Mouse (Mus musculus) heart, postnatal 14 days (tissue): ENCODE data around the gene Chchd1. TPM values are rescaled to one million over a fixed set of nuclear protein-coding genes. Genes with fewer than 3 reads are reported as not detected.

Experiments
- DNase-seq, 2 experiments: peaks; one replicate each; pipeline ENCODE4 v3.0.0; 2021 to 2022
- intact Hi-C: fragments of 180-260 bp; cut with DNase I; formaldehyde crosslinking; loops from one replicate; pipeline ENCODE4 v1.15.1; 2025
- microRNA-seq, 2 experiments: library from miRNA; unstranded; fragments of <30 nt; microRNA quantifications; one replicate each; pipeline ENCODE4 v1.2.0; 2021 to 2022
- total RNA-seq, 2 experiments: library from RNA; stranded (reverse); gene quantifications; 2 replicates each; pipeline ENCODE4 v1.2.3; 2021

The Chchd1 gene
- total RNA-seq, 2 experiments from 2014 or later: 87.4 to 104 TPM

GRCm38 (mm10) chr14:20753792-20754191 is 51.0 kb downstream of the Chchd1 start:
- DNase-seq: no peak
- intact Hi-C loops: no loop called here

Small RNAs within 50 kb of the gene (microRNA-seq; reads per million reads assigned to microRNA genes)
- 0.81 to 1.1 reads per million in 2 experiments for gene Mir6946

Other genes with a start within 250 kb of the Chchd1 start
- gene Anxa7, start 222.9 kb upstream of the Chchd1 start, total RNA-seq: 10 to 100 TPM; 50.0 to 61.0 TPM
- 1 to 10 TPM in 1 of 2 experiments, under 1 TPM in 1; 0.88 to 1.1 TPM for gene Mss51, start 206.1 kb upstream of the Chchd1 start, total RNA-seq
- gene Ppp3cb, start 156.4 kb upstream of the Chchd1 start, total RNA-seq: 10 to 100 TPM; 64.2 to 64.6 TPM
- 10 to 100 TPM; 12.6 to 16.6 TPM for gene Usp54, start 61.9 kb upstream of the Chchd1 start, total RNA-seq
- 1 to 10 TPM in 1 of 2 experiments, under 1 TPM in 1; 0.88 to 1.7 TPM for gene Myoz1, start 46.5 kb upstream of the Chchd1 start, total RNA-seq
- 100 to 1,000 TPM in 1 of 2 experiments, 10 to 100 TPM in 1; 94.3 to 117 TPM for gene Synpo2l, start 34.7 kb upstream of the Chchd1 start, total RNA-seq
- 100 to 1,000 TPM in 1 of 2 experiments, 10 to 100 TPM in 1; 98.8 to 101 TPM for gene Sec24c, start 28.7 kb upstream of the Chchd1 start, total RNA-seq
- 10 to 100 TPM in 1 of 2 experiments, 1 to 10 TPM in 1; 8.9 to 10.1 TPM for gene Fut11, start 8.0 kb upstream of the Chchd1 start, total RNA-seq
- 10 to 100 TPM; 56.1 to 63.3 TPM for gene Zswim8, start 4.5 kb downstream of the Chchd1 start, total RNA-seq
- 10 to 100 TPM; 13.6 to 15.4 TPM for gene Ndst2, start 31.6 kb downstream of the Chchd1 start, total RNA-seq
- 10 to 100 TPM; 40.8 to 42.3 TPM for gene Camk2g, start 91.1 kb downstream of the Chchd1 start, total RNA-seq
- 1 to 10 TPM; 5.7 to 6.1 TPM for gene Plau, start 133.7 kb downstream of the Chchd1 start, total RNA-seq
- 100 to 1,000 TPM; 132 to 149 TPM for gene Vcl, start 226.4 kb downstream of the Chchd1 start, total RNA-seq